Mouse (Mus musculus) heart, postnatal 25 days (tissue): ENCODE data around the gene Prima1. TPM values are rescaled to one million over a fixed set of nuclear protein-coding genes. Genes with fewer than 3 reads are reported as not detected.

ENCODE experiments used
- DNase-seq: peaks from one replicate; pipeline ENCODE4 v3.0.0; 2022; ENCODE audit warnings: low spot score
- intact Hi-C: fragments of 180-260 bp; cut with DNase I; formaldehyde crosslinking; loops from one replicate; pipeline ENCODE4 v1.15.1; 2025
- total RNA-seq, 2 experiments: library from RNA; stranded (reverse); gene quantifications; 2 replicates each; pipeline ENCODE4 v1.2.3; 2021

Prima1 gene
- total RNA-seq, 2 experiments from 2014 or later, result 0.31 to 0.47 TPM

- intact Hi-C loops, result no loop called here
- DNase-seq, result no peak
Observed at GRCm38 (mm10) chr12:103160721-103161120, 81.2 kb downstream of the Prima1 start.

GRCm38 (mm10) chr12:103159016-103159415 is 82.9 kb downstream of the Prima1 start:
- DNase-seq, result no peak
- intact Hi-C loops, result no loop called here

GRCm38 (mm10) chr12:103157129-103157910 is 84.6 kb downstream of the Prima1 start:
- intact Hi-C loops, result no loop called here
- DNase-seq, result no peak

GRCm38 (mm10) chr12:103155406-103155805 is 86.5 kb downstream of the Prima1 start:
- no peak for DNase-seq
- intact Hi-C loops, result no loop called here

- intact Hi-C loops, result no loop called here
- no peak for DNase-seq
Observed at GRCm38 (mm10) chr12:103154927-103155326, 87.0 kb downstream of the Prima1 start.

- intact Hi-C loops, result no loop called here
- no peak for DNase-seq
Observed at GRCm38 (mm10) chr12:103150247-103150646, 91.7 kb downstream of the Prima1 start.

Other genes starting within 250 kb of the Prima1 start
- gene Fam181a, start 68.8 kb upstream of the Prima1 start, total RNA-seq, result not detected
- 100 to 1,000 TPM; 497 to 569 TPM for gene Asb2, start 113.9 kb upstream of the Prima1 start, total RNA-seq
- 1 to 10 TPM; 4.4 to 4.9 TPM for gene Otub2, start 146.5 kb upstream of the Prima1 start, total RNA-seq
- gene 9330161L09Rik, start 165.7 kb upstream of the Prima1 start, total RNA-seq, result 1 to 10 TPM; 1.2 to 1.3 TPM
- 10 to 100 TPM; 72.1 to 75.9 TPM for gene Ddx24, start 183.7 kb upstream of the Prima1 start, total RNA-seq
- gene Ifi27, start 192.1 kb upstream of the Prima1 start, total RNA-seq, result 10 to 100 TPM; 56.3 to 68.1 TPM
- gene Ifi27l2a, start 201.5 kb upstream of the Prima1 start, total RNA-seq, result 10 to 100 TPM; 18.2 to 31.0 TPM
- under 1 TPM in 1 of 2 experiments, not detected in 1; 0.23 TPM for gene Ifi27l2b, start 215.1 kb upstream of the Prima1 start, total RNA-seq